Comparison of ENCODE assay signal across 25 mouse cellular contexts in genomic region chr3:83781460-83782222, GRCm38 (mm10). TPM values are rescaled to one million over a fixed set of nuclear protein-coding genes. Genes with fewer than 3 reads are reported as not detected.
DNase-seq lines count a peak whose midpoint lies in the region; ATAC-seq lines count a peak whose summit lies in the region.
"Had no signal": no experiment of that assay in that cellular context is flagged by ENCODE, and none has a peak within 500 bp of the region (broad histone marks: within the 10 kb centered on the region; RNA-seq: fewer than 3 reads in every experiment).

No protein-coding gene starts in this region.

- no peaks in the 10 kb centered on the region for H3K36me3 ChIP-seq in midbrain, embryonic 11.5 days (ENCODE audit: control insufficient read depth, insufficient read depth, low read length)
- no peaks in the 10 kb centered on the region for H3K36me3 ChIP-seq in midbrain, embryonic 13.5 days
- H3K36me3 ChIP-seq: embryonic facial prominence, embryonic 12.5 days; G1E; heart, embryonic 12.5 days had no signal

- no peak overlapping the region for H3K4me2 ChIP-seq in midbrain, embryonic 11.5 days
- H3K4me2 ChIP-seq in midbrain, embryonic 13.5 days (replicated peaks): no peak overlapping the region
- H3K4me2 ChIP-seq: embryonic facial prominence, embryonic 12.5 days; heart, embryonic 12.5 days; hindbrain, embryonic 14.5 days had no signal

- no peak overlapping the region for H3K4me3 ChIP-seq in midbrain, embryonic 11.5 days (ENCODE audit: low read depth, low read length)
- H3K4me3 ChIP-seq in midbrain, embryonic 13.5 days (replicated peaks): no peak overlapping the region
- H3K4me3 ChIP-seq: embryonic facial prominence, embryonic 12.5 days; gastrocnemius, adult 2 months; heart, embryonic 12.5 days; hindbrain, embryonic 10.5 days had no signal

- no peak overlapping the region for H3K27ac ChIP-seq in midbrain, embryonic 11.5 days (ENCODE audit: low read depth, low read length)
- no peak overlapping the region for H3K27ac ChIP-seq in midbrain, embryonic 13.5 days
- H3K27ac ChIP-seq: embryonic facial prominence, embryonic 12.5 days; gastrocnemius, adult 2 months; hindbrain, embryonic 10.5 days; hindbrain, embryonic 14.5 days had no signal

- no peak for ATAC-seq in CD4-positive, CD25-positive, alpha-beta regulatory T cell, adult 4 months
- ATAC-seq in midbrain, embryonic 11.5 days (ENCODE audit: low FRiP score): no peak
- ATAC-seq in midbrain, embryonic 13.5 days: no peak
- ATAC-seq in inflammation-experienced regulatory T-cells, adult 6 months: peak; percentile 61
- ATAC-seq: forebrain, embryonic 16.5 days; intestine, embryonic 16.5 days had no signal

- WGBS in midbrain, embryonic 11.5 days: 87% methylated on average over 10 of the region's 10 CpGs
- 85% methylated on average over 10 of the region's 10 CpGs for WGBS in midbrain, embryonic 13.5 days

- H3K9ac ChIP-seq in midbrain, embryonic 11.5 days (ENCODE audit: low read length): no peak overlapping the region
- no peak overlapping the region for H3K9ac ChIP-seq in midbrain, embryonic 13.5 days (replicated peaks)
- H3K9ac ChIP-seq: embryonic facial prominence, embryonic 12.5 days; heart, embryonic 12.5 days; hindbrain, embryonic 14.5 days had no signal

- H3K4me1 ChIP-seq in midbrain, embryonic 11.5 days (ENCODE audit: control insufficient read depth, insufficient read depth, low read length): peaks cover 16% of the 10 kb centered on the region
- peaks cover 13% of the 10 kb centered on the region for H3K4me1 ChIP-seq in midbrain, embryonic 13.5 days (replicated peaks)

- H3K27me3 ChIP-seq in midbrain, embryonic 11.5 days (ENCODE audit: control insufficient read depth, insufficient read depth, low read length): no peaks in the 10 kb centered on the region
- H3K27me3 ChIP-seq in midbrain, embryonic 13.5 days: no peaks in the 10 kb centered on the region
- H3K27me3 ChIP-seq: embryonic facial prominence, embryonic 12.5 days; heart, embryonic 12.5 days had no signal

- no peaks in the 10 kb centered on the region; the same call in 1 of the 2 replicates for H3K9me3 ChIP-seq in midbrain, embryonic 11.5 days (ENCODE audit: control insufficient read depth, low read length)
- H3K9me3 ChIP-seq in midbrain, embryonic 13.5 days: 0 out of 2 replicates have a peak, but pooled peaks cover 2% of the 10 kb centered on the region
- H3K9me3 ChIP-seq: embryonic facial prominence, embryonic 12.5 days; G1E; heart, embryonic 12.5 days had no signal

- peak; percentile 17 for DNase-seq in CD4-positive, CD25-positive, alpha-beta regulatory T cell, adult 2 months (ENCODE audit: low read depth, low spot score)
- DNase-seq in adrenal gland, postnatal 36 days: peak; percentile 19 to 27
- DNase-seq in adrenal gland, postnatal 25 days: no peak
- DNase-seq in midbrain, embryonic 11.5 days (ENCODE audit: low spot score, missing footprints): peak; percentile 35
- DNase-seq in kidney, adult 18-20 months: no peak
- DNase-seq: adrenal gland, postnatal 10 days; cerebellum, adult 11 months; cerebellum, adult 8-10 months; cerebellum, postnatal 14 days; embryo, embryonic 11 days; gastrocnemius, adult 2 months; gastrocnemius, postnatal 25 days; kidney, adult 8-10 months had no signal

RNA-seq across cellular contexts. Expression of gene Sfrp2, which starts 15.5 kb away (rescaled TPM):
- polyA plus RNA-seq in CD4-positive, CD25-positive, alpha-beta regulatory T cell, adult 4 months (2017; shearing (Covaris generic)): 1 to 10 TPM; 7.2 to 9.0 TPM
- 10 to 100 TPM in 1 of 2 experiments, 1 to 10 TPM in 1; 7.3 to 11.3 TPM for total RNA-seq in adrenal gland, postnatal 36 days (2021)
- total RNA-seq in adrenal gland, postnatal 25 days (2021): 2.5 and 7.1 TPM in 2 replicates
- polyA plus RNA-seq in midbrain, embryonic 11.5 days (2014; fragmentation: Nextera tagmentation; extraction: Ambion mirVana): 88.4 and 96.4 TPM in 2 replicates
- polyA plus RNA-seq in midbrain, embryonic 13.5 days (2015; fragmentation: Nextera tagmentation; extraction: Ambion mirVana): 35.7 and 41.2 TPM in 2 replicates
- polyA plus RNA-seq in inflammation-experienced regulatory T-cells, adult 6 months (2017; shearing (Covaris generic)): 10 to 100 TPM in 1 of 3 experiments, 1 to 10 TPM in 2; 2.0 to 10.9 (median 7.8) TPM
- total RNA-seq: common myeloid progenitor, adult 5-6 weeks; granulocyte monocyte progenitor cell, adult 5-6 weeks had no signal
- polyA plus RNA-seq: G1E had no signal

RNA-seq across cellular contexts. Expression of gene Tlr2, which starts 59.9 kb away (rescaled TPM):
- polyA plus RNA-seq in CD4-positive, CD25-positive, alpha-beta regulatory T cell, adult 4 months (2017; shearing (Covaris generic)): 1 to 10 TPM; 1.2 to 1.6 TPM
- total RNA-seq in adrenal gland, postnatal 36 days (2021): 1 to 10 TPM; 3.4 to 3.8 TPM
- 1.7 and 3.9 TPM in 2 replicates for total RNA-seq in adrenal gland, postnatal 25 days (2021)
- 1.7 and 1.8 TPM in 2 replicates for polyA plus RNA-seq in midbrain, embryonic 11.5 days (2014; fragmentation: Nextera tagmentation; extraction: Ambion mirVana)
- polyA plus RNA-seq in midbrain, embryonic 13.5 days (2015; fragmentation: Nextera tagmentation; extraction: Ambion mirVana): 0.63 and 0.79 TPM in 2 replicates
- 1 to 10 TPM; 1.5 to 2.9 (median 2.1) TPM for polyA plus RNA-seq in inflammation-experienced regulatory T-cells, adult 6 months (2017; shearing (Covaris generic))
- polyA plus RNA-seq: G1E had no signal

Comparison
In these comparisons a context has a peak if more than half of its experiments do, and no peak if none do; other contexts are left out.
1. DNase-seq: peak in CD4-positive, CD25-positive, alpha-beta regulatory T cell, adult 2 months (single experiment), adrenal gland, postnatal 36 days (2 of 2) and midbrain, embryonic 11.5 days (single experiment); none in adrenal gland, postnatal 25 days (single experiment) and kidney, adult 18-20 months (single experiment).